Mouse (Mus musculus) myocyte (in vitro differentiated cells): ENCODE data around the gene Odr4. TPM values are rescaled to one million over a fixed set of nuclear protein-coding genes. Genes with fewer than 3 reads are reported as not detected.

Source experiments
- H3K27me3 ChIP-seq: one replicate; pipeline ENCODE4 v1.6.1; 2011; ENCODE audit not compliant: control insufficient read depth, insufficient read depth, insufficient read length
- H3K36me3 ChIP-seq: one replicate; pipeline ENCODE4 v1.6.1; 2011; ENCODE audit not compliant: control insufficient read depth, insufficient read depth
- H3K4me2 ChIP-seq: one replicate; pipeline ENCODE4 v1.6.1; 2011; ENCODE audit warnings: low read depth, control low read depth
- H3K4me3 ChIP-seq: one replicate; pipeline ENCODE4 v1.5.1; 2011; ENCODE audit warnings: mild to moderate bottlenecking, control low read depth, moderate library complexity
- H3K79me2 ChIP-seq: one replicate; pipeline ENCODE4 v1.6.1; 2011; ENCODE audit not compliant: control insufficient read depth, insufficient read depth
- H3ac ChIP-seq: one replicate; pipeline ENCODE4 v1.6.1; 2011; ENCODE audit not compliant: control insufficient read depth, insufficient read length
- CEBPB ChIP-seq: IDR thresholded peaks from 2 replicates; pipeline ENCODE4 v1.6.1; 2011; ENCODE audit warnings: mild to moderate bottlenecking, moderate library complexity; ENCODE audit not compliant: poor library complexity, insufficient read depth, severe bottlenecking
- E2F4 ChIP-seq: IDR thresholded peaks from one replicate; pipeline ENCODE4 v1.6.1; 2011; ENCODE audit warnings: mild to moderate bottlenecking, control low read depth, moderate library complexity; ENCODE audit not compliant: insufficient read depth
- MAX ChIP-seq: IDR thresholded peaks from one replicate; pipeline ENCODE4 v1.6.1; 2011; ENCODE audit warnings: low read depth, mild to moderate bottlenecking, control low read depth
- MYOD1 ChIP-seq, 3 experiments: IDR thresholded peaks; one replicate each; pipeline ENCODE4 v1.6.1; 2011; ENCODE audit warnings: control low read depth in 2 of 3, low read depth in 2 of 3, mild to moderate bottlenecking in 2 of 3, moderate library complexity in 1 of 3; ENCODE audit not compliant: insufficient read length in 2 of 3, control insufficient read depth in 1 of 3
- MYOG ChIP-seq, 3 experiments: IDR thresholded peaks; one replicate each; pipeline ENCODE4 v1.6.1; 2011; ENCODE audit warnings: control low read depth in 2 of 3, low read depth in 2 of 3, mild to moderate bottlenecking in 2 of 3; ENCODE audit not compliant: insufficient read length in 2 of 3, control insufficient read depth in 1 of 3, insufficient read depth in 1 of 3
- POLR2A ChIP-seq: IDR thresholded peaks from one replicate; pipeline ENCODE4 v1.6.1; 2011; ENCODE audit warnings: low read depth, mild to moderate bottlenecking, control low read depth, moderate library complexity; ENCODE audit not compliant: insufficient read length
- POLR2AphosphoS2 ChIP-seq: IDR thresholded peaks from one replicate; pipeline ENCODE4 v1.6.1; 2011; ENCODE audit warnings: low read depth, control low read depth; ENCODE audit not compliant: insufficient read length
- REST ChIP-seq: IDR thresholded peaks from one replicate; pipeline ENCODE4 v1.6.1; 2011; ENCODE audit warnings: mild to moderate bottlenecking, control low read depth, moderate library complexity; ENCODE audit not compliant: insufficient read depth, insufficient read length
- SRF ChIP-seq: IDR thresholded peaks from one replicate; pipeline ENCODE4 v1.6.1; 2011; ENCODE audit warnings: low read depth; ENCODE audit not compliant: control insufficient read depth, insufficient read length
- TCF12 ChIP-seq: IDR thresholded peaks from one replicate; pipeline ENCODE4 v1.6.1; 2011; ENCODE audit warnings: mild to moderate bottlenecking, control low read depth; ENCODE audit not compliant: poor library complexity, insufficient read depth, severe bottlenecking
- TCF3 ChIP-seq: IDR thresholded peaks from one replicate; pipeline ENCODE4 v1.6.1; 2011; ENCODE audit warnings: low read depth, control low read depth; ENCODE audit not compliant: insufficient read length
- USF1 ChIP-seq: IDR thresholded peaks from one replicate; pipeline ENCODE4 v1.6.1; 2011; ENCODE audit warnings: low read depth, mild to moderate bottlenecking, control low read depth, moderate library complexity
- polyA plus RNA-seq: library from polyadenylated mRNA; unstranded; fragments of >200 nt; fragmentation: generic; extraction: Trizol; gene quantifications from one replicate; pipeline ENCODE4 v1.2.1, GENCODE M21; 2012; ENCODE audit warnings: missing spikeins

The Odr4 gene
- polyA plus RNA-seq, 1 experiment, result 11.9 TPM

GRCm38 (mm10) chr1:150387572-150387971 is 5.3 kb downstream of the Odr4 start:
- H3K27me3 ChIP-seq, result no peaks in the 10 kb centered on the region
- peaks cover 35% of the 10 kb centered on the region for H3K36me3 ChIP-seq
- H3K4me3 ChIP-seq, result no peak overlapping the region
- H3K4me2 ChIP-seq, result no peak overlapping the region
- TF ChIP-seq E2F4, result no peak
- TF ChIP-seq POLR2AphosphoS2, result no peak
- no peak for TF ChIP-seq REST
- no peak for TF ChIP-seq MYOD1 (IDR thresholded peaks at IDR 0.05; ENCODE audit: control insufficient read depth in 1 of 3, insufficient read length in 2 of 3, low read depth in 2 of 3)
- TF ChIP-seq POLR2A, result no peak
- TF ChIP-seq MYOG (IDR thresholded peaks at IDR 0.05; ENCODE audit: control insufficient read depth in 1 of 3, insufficient read depth in 1 of 3, insufficient read length in 2 of 3, low read depth in 2 of 3), result no peak
- no peak for TF ChIP-seq CEBPB
- TF ChIP-seq TCF12, result no peak
- no peak for TF ChIP-seq USF1
- TF ChIP-seq MAX, result no peak
- TF ChIP-seq SRF, result no peak
- TF ChIP-seq TCF3, result no peak
- H3ac ChIP-seq, result no peak overlapping the region
- H3K79me2 ChIP-seq, result peaks cover 16% of the 10 kb centered on the region

DNA sequence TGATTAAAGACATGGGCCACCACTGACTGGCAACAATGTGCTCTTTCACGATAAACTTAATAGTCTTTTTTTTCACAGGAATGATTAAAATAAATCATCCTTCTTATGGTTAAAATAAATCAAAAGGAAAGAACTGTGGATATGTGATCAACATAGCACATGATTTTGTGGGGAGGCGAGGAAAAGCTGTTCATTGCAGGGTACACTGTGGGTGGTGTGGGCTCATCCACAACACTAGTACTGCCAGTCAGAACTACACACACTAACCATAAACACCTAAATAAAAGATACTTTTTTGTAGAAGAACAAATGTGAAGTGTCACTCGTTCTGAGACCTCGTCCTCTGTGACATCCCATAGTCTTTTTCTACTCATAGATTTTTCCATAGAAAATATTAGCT is 8.7 kb downstream of the Odr4 start:
- TF ChIP-seq TCF12, result no peak
- no peak for TF ChIP-seq MYOD1 (IDR thresholded peaks at IDR 0.05; ENCODE audit: control insufficient read depth in 1 of 3, insufficient read length in 2 of 3, low read depth in 2 of 3)
- TF ChIP-seq MAX, result no peak
- TF ChIP-seq USF1, result no peak
- no peak for TF ChIP-seq TCF3
- no peak for TF ChIP-seq REST
- no peak for TF ChIP-seq POLR2A
- TF ChIP-seq E2F4, result no peak
- no peak for TF ChIP-seq POLR2AphosphoS2
- no peak overlapping the region for H3ac ChIP-seq
- no peaks in the 10 kb centered on the region for H3K79me2 ChIP-seq
- H3K4me3 ChIP-seq, result no peak overlapping the region
- no peak overlapping the region for H3K4me2 ChIP-seq
- H3K36me3 ChIP-seq, result peaks cover 41% of the 10 kb centered on the region
- no peaks in the 10 kb centered on the region for H3K27me3 ChIP-seq

DNA sequence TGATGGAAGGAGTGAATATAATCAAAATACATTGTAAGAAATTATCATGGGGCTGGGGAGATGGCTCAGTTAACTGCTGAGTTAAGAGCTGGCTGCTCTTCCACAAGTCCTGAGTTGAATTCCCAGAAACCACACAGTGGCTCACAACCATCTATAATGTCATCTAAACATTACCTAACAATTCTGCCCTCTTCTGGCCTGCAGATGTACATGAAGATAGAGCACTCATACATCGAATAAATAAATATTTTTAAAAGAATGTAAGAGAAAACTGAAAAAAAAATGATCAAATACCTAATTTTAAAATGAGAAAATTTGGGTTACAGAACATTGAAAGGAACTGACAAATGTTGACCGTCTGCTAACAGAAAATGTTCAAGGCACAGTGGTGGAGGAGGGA is 18.6 kb downstream of the Odr4 start:
- no peak overlapping the region for H3K4me3 ChIP-seq
- TF ChIP-seq POLR2A, result no peak
- TF ChIP-seq REST, result no peak
- TF ChIP-seq MYOG (IDR thresholded peaks at IDR 0.05; ENCODE audit: control insufficient read depth in 1 of 3, insufficient read depth in 1 of 3, insufficient read length in 2 of 3, low read depth in 2 of 3), result no peak
- TF ChIP-seq TCF3, result no peak
- no peak for TF ChIP-seq CEBPB
- TF ChIP-seq E2F4, result no peak
- no peak for TF ChIP-seq USF1
- TF ChIP-seq POLR2AphosphoS2, result no peak
- TF ChIP-seq TCF12, result no peak
- TF ChIP-seq SRF, result no peak
- TF ChIP-seq MYOD1 (IDR thresholded peaks at IDR 0.05; ENCODE audit: control insufficient read depth in 1 of 3, insufficient read length in 2 of 3, low read depth in 2 of 3), result no peak
- no peak for TF ChIP-seq MAX
- no peaks in the 10 kb centered on the region for H3K79me2 ChIP-seq
- no peaks in the 10 kb centered on the region for H3K27me3 ChIP-seq
- no peak overlapping the region for H3K4me2 ChIP-seq
- no peak overlapping the region for H3ac ChIP-seq
- H3K36me3 ChIP-seq, result peaks cover 29% of the 10 kb centered on the region

DNA sequence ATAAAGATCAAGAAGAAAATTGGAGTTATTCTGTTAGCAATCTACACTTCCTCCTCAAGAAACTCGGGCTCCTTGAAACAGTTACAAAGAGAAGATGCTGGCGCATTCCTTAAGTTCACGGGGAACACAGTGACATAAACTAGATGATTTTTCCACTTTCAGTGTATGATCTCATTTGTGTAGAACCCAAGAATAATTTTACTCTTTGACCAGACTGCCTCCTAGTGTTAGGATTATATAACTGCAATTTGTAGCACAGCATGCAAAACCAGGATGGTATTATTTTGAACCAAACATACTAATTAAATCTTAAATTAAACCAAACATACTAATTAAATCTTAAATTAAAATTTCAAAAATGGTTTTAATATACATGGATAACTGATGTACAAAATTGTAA is 20.0 kb downstream of the Odr4 start:
- Histone ChIP-seq H3K4me2 (no peak overlapping the region), H3K27me3 (no peaks in the 10 kb centered on the region), H3K36me3 (peaks cover 23% of the 10 kb centered on the region), H3K79me2 (no peaks in the 10 kb centered on the region), H3K4me3 (no peak overlapping the region), H3ac (no peak overlapping the region)
- no peak for TF ChIP-seq E2F4
- TF ChIP-seq USF1, result no peak
- no peak for TF ChIP-seq REST
- TF ChIP-seq SRF, result no peak
- TF ChIP-seq TCF3, result no peak
- TF ChIP-seq POLR2A, result no peak
- TF ChIP-seq TCF12, result no peak

GRCm38 (mm10) chr1:150360864-150361263 is 32.0 kb downstream of the Odr4 start:
- Histone ChIP-seq H3K4me3 (no peak overlapping the region), H3K36me3 (peaks cover 37% of the 10 kb centered on the region), H3ac (no peak overlapping the region), H3K4me2 (no peak overlapping the region), H3K27me3 (no peaks in the 10 kb centered on the region), H3K79me2 (no peaks in the 10 kb centered on the region)
- TF ChIP-seq TCF3 (no peak), POLR2A (no peak), REST (no peak), TCF12 (no peak), SRF (no peak), MYOD1 (IDR thresholded peaks at IDR 0.05; ENCODE audit: control insufficient read depth in 1 of 3, insufficient read length in 2 of 3, low read depth in 2 of 3) (no peak), E2F4 (no peak), MAX (no peak), POLR2AphosphoS2 (no peak), CEBPB (no peak), MYOG (IDR thresholded peaks at IDR 0.05; ENCODE audit: control insufficient read depth in 1 of 3, insufficient read depth in 1 of 3, insufficient read length in 2 of 3, low read depth in 2 of 3) (no peak), USF1 (no peak)
